Mouse (Mus musculus) hindbrain, embryonic 11.5 days (tissue): ENCODE measurements around the gene Aldh1a2. TPM values are rescaled to one million over a fixed set of nuclear protein-coding genes. Genes with fewer than 3 reads are reported as not detected.
A peak's percentile ranks its signal among the peaks of the same experiment; 100 is the strongest.

Experiments
- ATAC-seq: fragments of 200-750 bp; cut with Nextera tagmentation; 2 replicates; pipeline ENCODE4 v1.8.0; 2017; ENCODE audit warnings: mild to moderate bottlenecking, moderate TSS enrichment, moderate library complexity; ENCODE audit not compliant: low FRiP score
- DNase-seq: peaks from one replicate; pipeline ENCODE4 v3.0.0-alpha.2; 2015; ENCODE audit warnings: low spot score
- H3K27ac ChIP-seq: fragments of 300-500 bp; sonication (generic); 2 replicates; pipeline ENCODE4 v1.5.1; 2014; ENCODE audit warnings: mild to moderate bottlenecking, low read depth, low read length
- H3K27me3 ChIP-seq: fragments of 300-500 bp; sonication (generic); 2 replicates; pipeline ENCODE4 v1.6.1; 2014; ENCODE audit warnings: mild to moderate bottlenecking, low read length, moderate library complexity, mixed read lengths; ENCODE audit not compliant: control insufficient read depth, insufficient read depth
- H3K36me3 ChIP-seq: fragments of 300-500 bp; sonication (generic); 2 replicates; pipeline ENCODE4 v1.6.1; 2014; ENCODE audit warnings: mild to moderate bottlenecking, low read length, moderate library complexity, mixed read lengths; ENCODE audit not compliant: control insufficient read depth, insufficient read depth
- H3K4me1 ChIP-seq: fragments of 300-500 bp; sonication (generic); replicated peaks from 2 replicates; pipeline ENCODE4 v1.6.1; 2014; ENCODE audit warnings: low read length, mixed read lengths; ENCODE audit not compliant: control insufficient read depth, insufficient read depth
- H3K4me2 ChIP-seq: fragments of 300-500 bp; sonication (generic); replicated peaks from 2 replicates; pipeline ENCODE4 v1.6.1; 2014; ENCODE audit warnings: mild to moderate bottlenecking, low read depth, low read length
- H3K4me3 ChIP-seq: fragments of 300-500 bp; sonication (generic); 2 replicates; pipeline ENCODE4 v1.5.1; 2014; ENCODE audit warnings: low read depth, low read length
- H3K9ac ChIP-seq: fragments of 300-500 bp; sonication (generic); 2 replicates; pipeline ENCODE4 v1.6.1; 2014; ENCODE audit warnings: low read depth, low read length
- H3K9me3 ChIP-seq: fragments of 300-500 bp; sonication (generic); 2 replicates; pipeline ENCODE4 v1.6.1; 2016; ENCODE audit warnings: low read length; ENCODE audit not compliant: control insufficient read depth
- WGBS: fragments of 180-500 bp; shearing (Covaris S2); extraction: QIAGEN DNeasy Blood & Tissue Kit; methylation state at CpG from one replicate; pipeline ENCODE4 v1.1.7; 2014; 5-methylcytosine and 5-hydroxymethylcytosine counted together
- polyA plus RNA-seq: library from polyadenylated mRNA; unstranded; fragments of >200 nt; fragmentation: Nextera tagmentation; extraction: Ambion mirVana; gene quantifications from 2 replicates; pipeline ENCODE4 v1.2.1, GENCODE M21; 2014

Aldh1a2 gene
- polyA plus RNA-seq, 1 experiment from 2014 or later: 11.6 TPM

GRCm38 (mm10) chr9:71270205-71270604 is 54.6 kb downstream of the Aldh1a2 start:
- H3K27me3 ChIP-seq: no peaks in the 10 kb centered on the region
- H3K36me3 ChIP-seq: no peaks in the 10 kb centered on the region
- H3K4me1 ChIP-seq: no peaks in the 10 kb centered on the region
- ATAC-seq: no peak
- no peak overlapping the region for H3K9ac ChIP-seq
- H3K27ac ChIP-seq: no peak overlapping the region
- no peak overlapping the region for H3K4me3 ChIP-seq
- WGBS: 89% methylated on average over 3 of the region's 3 CpGs
- DNase-seq: no peak
- H3K4me2 ChIP-seq: no peak overlapping the region
- H3K9me3 ChIP-seq: no peaks in the 10 kb centered on the region

- no peak overlapping the region for H3K9ac ChIP-seq
- H3K4me2 ChIP-seq: no peak overlapping the region
- H3K27me3 ChIP-seq: no peaks in the 10 kb centered on the region
- no peaks in the 10 kb centered on the region for H3K4me1 ChIP-seq
- no peaks in the 10 kb centered on the region for H3K9me3 ChIP-seq
- H3K27ac ChIP-seq: no peak overlapping the region
- H3K4me3 ChIP-seq: no peak overlapping the region
- ATAC-seq (no peak), DNase-seq (peak; percentile 6)
- WGBS: 57% methylated on average over 14 of the region's 14 CpGs
- H3K36me3 ChIP-seq: no peaks in the 10 kb centered on the region
Observed at GRCm38 (mm10) chr9:71276149-71276721, 60.6 kb downstream of the Aldh1a2 start.

- WGBS: 94% methylated on average over 4 of the region's 4 CpGs
- Histone ChIP-seq H3K27me3 (no peaks in the 10 kb centered on the region), H3K36me3 (no peaks in the 10 kb centered on the region), H3K4me2 (no peak overlapping the region), H3K27ac (no peak overlapping the region), H3K9ac (no peak overlapping the region), H3K4me3 (no peak overlapping the region), H3K4me1 (no peaks in the 10 kb centered on the region), H3K9me3 (no peaks in the 10 kb centered on the region)
- DNase-seq: no peak
- ATAC-seq: no peak
Observed at GRCm38 (mm10) chr9:71278741-71279140, 63.2 kb downstream of the Aldh1a2 start.

- no peaks in the 10 kb centered on the region for H3K27me3 ChIP-seq
- H3K27ac ChIP-seq: no peak overlapping the region
- WGBS: 90% methylated on average over 7 of the region's 7 CpGs
- ATAC-seq (no peak), DNase-seq (no peak)
- H3K9me3 ChIP-seq: no peaks in the 10 kb centered on the region
- H3K4me3 ChIP-seq: no peak overlapping the region
- no peaks in the 10 kb centered on the region for H3K4me1 ChIP-seq
- H3K4me2 ChIP-seq: no peak overlapping the region
- H3K36me3 ChIP-seq: no peaks in the 10 kb centered on the region
- no peak overlapping the region for H3K9ac ChIP-seq
Observed at GRCm38 (mm10) chr9:71283156-71283555, 67.6 kb downstream of the Aldh1a2 start.

- ATAC-seq: no peak
- Histone ChIP-seq H3K4me3 (no peak overlapping the region), H3K4me2 (no peak overlapping the region), H3K27me3 (no peaks in the 10 kb centered on the region), H3K4me1 (no peaks in the 10 kb centered on the region), H3K36me3 (no peaks in the 10 kb centered on the region), H3K9ac (no peak overlapping the region), H3K27ac (no peak overlapping the region), H3K9me3 (no peaks in the 10 kb centered on the region)
- no peak for DNase-seq
- WGBS: 90% methylated on average over 3 of the region's 3 CpGs
Observed at GRCm38 (mm10) chr9:71285231-71285630, 69.6 kb downstream of the Aldh1a2 start.

GRCm38 (mm10) chr9:71286420-71286819 is 70.8 kb downstream of the Aldh1a2 start:
- H3K27me3 ChIP-seq: no peaks in the 10 kb centered on the region
- ATAC-seq: no peak
- no peaks in the 10 kb centered on the region for H3K9me3 ChIP-seq
- no peaks in the 10 kb centered on the region for H3K4me1 ChIP-seq
- H3K4me2 ChIP-seq: no peak overlapping the region
- 93% methylated on average over 9 of the region's 9 CpGs for WGBS
- no peaks in the 10 kb centered on the region for H3K36me3 ChIP-seq
- H3K4me3 ChIP-seq: no peak overlapping the region
- no peak overlapping the region for H3K27ac ChIP-seq
- H3K9ac ChIP-seq: no peak overlapping the region
- no peak for DNase-seq

- no peak overlapping the region for H3K4me2 ChIP-seq
- ATAC-seq (no peak), DNase-seq (no peak)
- H3K4me1 ChIP-seq: no peaks in the 10 kb centered on the region
- no peak overlapping the region for H3K4me3 ChIP-seq
- H3K27me3 ChIP-seq: no peaks in the 10 kb centered on the region
- no peaks in the 10 kb centered on the region for H3K36me3 ChIP-seq
- 74% methylated on average over 6 of the region's 6 CpGs for WGBS
- no peak overlapping the region for H3K27ac ChIP-seq
- H3K9me3 ChIP-seq: no peaks in the 10 kb centered on the region
- no peak overlapping the region for H3K9ac ChIP-seq
Observed at GRCm38 (mm10) chr9:71288738-71289137, 73.1 kb downstream of the Aldh1a2 start.

GRCm38 (mm10) chr9:71289810-71290209 is 74.2 kb downstream of the Aldh1a2 start:
- no peaks in the 10 kb centered on the region for H3K4me1 ChIP-seq
- H3K4me2 ChIP-seq: no peak overlapping the region
- no peak overlapping the region for H3K9ac ChIP-seq
- H3K27me3 ChIP-seq: no peaks in the 10 kb centered on the region
- 85% methylated on average over 3 of the region's 3 CpGs for WGBS
- no peak overlapping the region for H3K4me3 ChIP-seq
- H3K9me3 ChIP-seq: no peaks in the 10 kb centered on the region
- H3K36me3 ChIP-seq: no peaks in the 10 kb centered on the region
- DNase-seq: no peak
- H3K27ac ChIP-seq: no peak overlapping the region
- ATAC-seq: no peak

GRCm38 (mm10) chr9:71290730-71291129 is 75.1 kb downstream of the Aldh1a2 start:
- ATAC-seq: no peak
- H3K4me3 ChIP-seq: no peak overlapping the region
- H3K36me3 ChIP-seq: no peaks in the 10 kb centered on the region
- no peak for DNase-seq
- H3K9ac ChIP-seq: no peak overlapping the region
- no peaks in the 10 kb centered on the region for H3K4me1 ChIP-seq
- H3K27me3 ChIP-seq: no peaks in the 10 kb centered on the region
- no peak overlapping the region for H3K4me2 ChIP-seq
- WGBS: 96% methylated on average over 1 of the region's 1 CpGs
- H3K9me3 ChIP-seq: no peaks in the 10 kb centered on the region
- H3K27ac ChIP-seq: no peak overlapping the region
